Mouse (Mus musculus): ENCODE results near the gene Chia1. TPM values are rescaled to one million over a fixed set of nuclear protein-coding genes. Genes with fewer than 3 reads are reported as not detected.

Gene Chia1
- not detected for polyA plus RNA-seq (2017; shearing (Covaris generic))

GRCm38 (mm10) chr3:106112929-106113328, at the start of gene Chia1:
Chia1 (plus strand) TSS chr3:106113229.

GRCm38 (mm10) chr3:106167464-106167863, 54.4 kb downstream of the Chia1 start, which contains the start of gene Chil3:
Chil3 (minus strand) TSS chr3:106167564.

Other genes starting within 250 kb of the Chia1 start
- gene Adora3, start 242.4 kb upstream of the Chia1 start, polyA plus RNA-seq (2017; shearing (Covaris generic)) = not detected
- gene Tmigd3, start 242.3 kb upstream of the Chia1 start, polyA plus RNA-seq (2017; shearing (Covaris generic)) = not detected
- gene I830077J02Rik, start 180.6 kb upstream of the Chia1 start, polyA plus RNA-seq (2017; shearing (Covaris generic)) = 0.87 TPM
- gene Wdr77, start 153.9 kb upstream of the Chia1 start, polyA plus RNA-seq (2017; shearing (Covaris generic)) = 86.9 TPM
- gene Atp5f1, start 153.1 kb upstream of the Chia1 start, polyA plus RNA-seq (2017; shearing (Covaris generic)) = 379 TPM
- 4.1 TPM for gene Ovgp1, start 139.5 kb upstream of the Chia1 start, polyA plus RNA-seq (2017; shearing (Covaris generic))
- 1.1 TPM for gene Pifo, start 98.6 kb upstream of the Chia1 start, polyA plus RNA-seq (2017; shearing (Covaris generic))
- 11.1 TPM for gene Chil5, start 80.4 kb upstream of the Chia1 start, polyA plus RNA-seq (2017; shearing (Covaris generic))
- not detected for gene Chil3, start 54.3 kb downstream of the Chia1 start, polyA plus RNA-seq (2017; shearing (Covaris generic))
- gene Chil4, start 106.3 kb downstream of the Chia1 start, polyA plus RNA-seq (2017; shearing (Covaris generic)) = not detected

Measured in activated CD4-positive, CD25-positive, alpha-beta regulatory T cell, adult 9 weeks (primary cell).